8 mouse cellular contexts compared by ENCODE assay signal in the genomic region with DNA sequence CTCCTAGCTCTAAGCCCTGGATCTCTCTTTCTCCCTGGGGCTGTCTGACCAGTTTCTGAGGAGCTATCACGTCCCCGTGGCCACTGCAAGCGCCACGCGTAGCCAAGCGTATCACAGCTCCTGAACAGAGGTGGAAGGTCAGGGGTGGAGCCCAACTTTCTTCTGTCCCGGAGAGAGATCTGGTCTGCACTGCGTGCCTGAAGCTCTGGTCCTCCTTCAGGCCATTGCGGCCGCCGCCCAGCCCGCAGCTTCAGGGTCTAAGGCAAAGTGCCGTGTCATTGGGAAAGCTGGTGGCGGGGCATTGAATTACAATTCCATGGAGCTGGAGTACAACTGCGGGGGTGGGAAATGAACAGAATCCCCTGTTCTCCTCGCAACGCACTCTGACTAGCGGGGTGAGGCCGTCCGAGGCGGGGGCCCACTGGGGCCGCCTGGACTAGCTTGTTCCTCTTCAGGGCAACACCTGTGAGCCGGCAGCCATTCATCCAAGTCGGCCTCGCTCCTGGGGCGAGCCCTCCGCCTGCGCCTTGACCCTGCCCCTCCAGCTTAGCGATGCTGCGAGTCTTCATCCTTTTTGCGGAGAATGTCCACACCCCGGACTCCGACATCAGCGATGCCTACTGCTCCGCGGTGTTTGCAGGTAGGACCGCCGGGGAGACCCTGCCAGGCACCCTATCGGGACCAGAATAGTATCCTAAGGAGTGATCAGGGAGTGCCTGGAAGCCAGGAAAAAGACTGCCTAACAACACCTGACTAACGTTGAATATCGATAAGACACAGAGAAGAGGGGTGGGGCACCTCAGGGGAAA. TPM values are rescaled to one million over a fixed set of nuclear protein-coding genes. Genes with fewer than 3 reads are reported as not detected.
A peak's percentile ranks its signal among the peaks of the same experiment; 100 is the strongest.
DNase-seq lines count a peak whose midpoint lies in the region; ATAC-seq lines count a peak whose summit lies in the region.

TSS of gene Dysf (plus strand) at position 228 of the 809 bp plus-strand sequence.

- WGBS in forebrain, embryonic 10.5 days, result under 1% methylated on average over 41 of the region's 41 CpGs
- 2% methylated on average over 41 of the region's 41 CpGs for WGBS in heart, embryonic 16.5 days
- under 1% methylated on average over 41 of the region's 41 CpGs for WGBS in midbrain, embryonic 10.5 days

- H3K4me3 ChIP-seq in forebrain, embryonic 10.5 days, result peak within 1 kb of the TSS; percentile 58
- peak within 1 kb of the TSS; percentile 59 for H3K4me3 ChIP-seq in heart, embryonic 16.5 days (ENCODE audit: low read length)
- H3K4me3 ChIP-seq in midbrain, embryonic 10.5 days, result peak within 1 kb of the TSS; percentile 54

- H3K9me3 ChIP-seq in forebrain, embryonic 10.5 days, result no peaks in the 10 kb centered on the region
- no peaks in the 10 kb centered on the region for H3K9me3 ChIP-seq in heart, embryonic 16.5 days (replicated peaks; ENCODE audit: control insufficient read depth, low read length)
- no peaks in the 10 kb centered on the region for H3K9me3 ChIP-seq in midbrain, embryonic 10.5 days (replicated peaks)

- ATAC-seq in heart, embryonic 16.5 days (replicated peaks; ENCODE audit: extremely low read depth, insufficient read depth, low FRiP score), result peak; percentile 44

- H3K27me3 ChIP-seq in forebrain, embryonic 10.5 days (ENCODE audit: poor library complexity, severe bottlenecking), result peaks cover 35% of the 10 kb centered on the region
- H3K27me3 ChIP-seq in heart, embryonic 16.5 days (ENCODE audit: control insufficient read depth, insufficient read depth, low read length), result no peaks in the 10 kb centered on the region
- H3K27me3 ChIP-seq in midbrain, embryonic 10.5 days (ENCODE audit: low read depth, poor library complexity, severe bottlenecking), result peaks cover 25% of the 10 kb centered on the region

- H3K9ac ChIP-seq in heart, embryonic 16.5 days (ENCODE audit: low read length), result peak within 1 kb of the TSS; percentile 78

- no peaks in the 10 kb centered on the region for H3K36me3 ChIP-seq in forebrain, embryonic 10.5 days (replicated peaks)
- H3K36me3 ChIP-seq in heart, embryonic 16.5 days (ENCODE audit: control insufficient read depth, insufficient read depth), result no peaks in the 10 kb centered on the region
- no peaks in the 10 kb centered on the region for H3K36me3 ChIP-seq in midbrain, embryonic 10.5 days

- peaks cover 38% of the 10 kb centered on the region for H3K4me1 ChIP-seq in forebrain, embryonic 10.5 days
- H3K4me1 ChIP-seq in heart, embryonic 16.5 days (ENCODE audit: control insufficient read depth, insufficient read depth, low read length), result peaks cover 33% of the 10 kb centered on the region
- peaks cover 45% of the 10 kb centered on the region for H3K4me1 ChIP-seq in midbrain, embryonic 10.5 days

- peak; percentile 77 for DNase-seq in 3T3-L1 (ENCODE audit: low read depth, low spot score)
- DNase-seq in Muller cell, postnatal 12 days (ENCODE audit: inconsistent ontology term), result peak; percentile 67
- peak; percentile 59 for DNase-seq in forebrain, embryonic 10.5 days (ENCODE audit: extremely low spot score, low spot score)
- DNase-seq in kidney, postnatal 14 days, result peak; percentile 65
- DNase-seq in midbrain, embryonic 10.5 days (ENCODE audit: low spot score), result peak; percentile 67
- DNase-seq in urinary bladder, postnatal 36 days (ENCODE audit: low spot score in 2 of 2), result peak; percentile 13 to 25
- no peak for DNase-seq in left cerebral cortex, adult 8-10 months (ENCODE audit: low spot score in 2 of 2)

- peak within 1 kb of the TSS; percentile 74 for H3K4me2 ChIP-seq in heart, embryonic 16.5 days (ENCODE audit: low read depth, low read length)

- peak within 1 kb of the TSS; percentile 58 for H3K27ac ChIP-seq in forebrain, embryonic 10.5 days
- H3K27ac ChIP-seq in heart, embryonic 16.5 days (ENCODE audit: low read length), result peak within 1 kb of the TSS; percentile 88
- H3K27ac ChIP-seq in midbrain, embryonic 10.5 days (replicated peaks), result peak within 1 kb of the TSS; percentile 24; the same call in 1 of the 2 replicates

RNA-seq across cellular contexts. Expression of gene Dysf, which starts in this region (rescaled TPM):
- polyA plus RNA-seq in forebrain, embryonic 10.5 days (2016; fragmentation: Nextera tagmentation; extraction: Ambion mirVana), result 3.9 and 4.6 TPM in 2 replicates
- 13.2 and 15.5 TPM in 2 replicates for polyA plus RNA-seq in heart, embryonic 16.5 days (2015; fragmentation: Nextera tagmentation; extraction: Ambion mirVana)
- 2.4 and 3.3 TPM in 2 replicates for polyA plus RNA-seq in midbrain, embryonic 10.5 days (2016; fragmentation: Nextera tagmentation; extraction: Ambion mirVana)
- 1 to 10 TPM; 3.7 to 5.6 (median 3.8) TPM for total RNA-seq in left cerebral cortex, adult 8-10 months (2022)

Comparison
In these comparisons a context has a peak if more than half of its experiments do, and no peak if none do; other contexts are left out.
1. DNase-seq: peak in 3T3-L1 (single experiment), Muller cell, postnatal 12 days (single experiment), forebrain, embryonic 10.5 days (single experiment), kidney, postnatal 14 days (single experiment), midbrain, embryonic 10.5 days (single experiment) and urinary bladder, postnatal 36 days (2 of 2); none in left cerebral cortex, adult 8-10 months (0 of 2).
2. H3K27ac ChIP-seq: peak in every context shown above with its lines; median percentile 88 in heart, embryonic 16.5 days; 58 in forebrain, embryonic 10.5 days; 24 in midbrain, embryonic 10.5 days.
3. Peak in every context shown above with its lines, with median percentiles within 50 percentile points of each other: H3K4me3 ChIP-seq.